Mouse (Mus musculus) frontal cortex, postnatal 14 days (tissue): ENCODE measurements at regions not wholly inside any gene's neighbourhood (a gene's known extent, or its start where the extent isn't known, plus 50 kb on each side); places are given as distances from the start of the nearest gene placed in this dataset.

Experiments
- DNase-seq, 2 experiments: peaks; one replicate each; pipeline ENCODE4 v3.0.0; 2022; ENCODE audit warnings: low spot score in 2 of 2

GRCm38 (mm10) chr10:18907276-18907960 is 62.6 kb downstream of the Perp start:
- no peak for DNase-seq

GRCm38 (mm10) chr10:18909307-18909706 is 64.5 kb downstream of the Perp start:
- no peak for DNase-seq

DNA sequence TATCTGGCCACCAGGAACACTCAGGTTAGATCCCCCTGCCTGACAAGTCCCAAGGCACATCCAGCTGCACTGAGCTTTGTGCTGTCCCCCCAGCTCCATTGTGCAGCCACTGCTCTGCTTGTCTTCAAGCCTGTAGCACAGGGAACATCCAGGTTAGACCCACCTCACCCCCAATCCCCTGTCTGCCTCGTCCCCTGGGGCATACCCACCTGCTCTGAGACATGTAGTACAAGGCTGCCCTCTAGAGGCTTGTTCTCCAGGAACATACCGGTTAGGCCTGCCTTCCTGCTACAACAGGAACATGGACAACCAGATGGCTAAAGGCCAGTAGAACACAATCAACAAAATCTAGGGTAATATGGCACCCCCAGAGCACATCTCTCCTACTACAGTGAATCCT is 66.1 kb downstream of the Perp start:
- peak in 1 of 2 experiments; percentile 17 for DNase-seq

GRCm38 (mm10) chr10:18917120-18917616 is 72.3 kb downstream of the Perp start:
- DNase-seq: no peak

DNA sequence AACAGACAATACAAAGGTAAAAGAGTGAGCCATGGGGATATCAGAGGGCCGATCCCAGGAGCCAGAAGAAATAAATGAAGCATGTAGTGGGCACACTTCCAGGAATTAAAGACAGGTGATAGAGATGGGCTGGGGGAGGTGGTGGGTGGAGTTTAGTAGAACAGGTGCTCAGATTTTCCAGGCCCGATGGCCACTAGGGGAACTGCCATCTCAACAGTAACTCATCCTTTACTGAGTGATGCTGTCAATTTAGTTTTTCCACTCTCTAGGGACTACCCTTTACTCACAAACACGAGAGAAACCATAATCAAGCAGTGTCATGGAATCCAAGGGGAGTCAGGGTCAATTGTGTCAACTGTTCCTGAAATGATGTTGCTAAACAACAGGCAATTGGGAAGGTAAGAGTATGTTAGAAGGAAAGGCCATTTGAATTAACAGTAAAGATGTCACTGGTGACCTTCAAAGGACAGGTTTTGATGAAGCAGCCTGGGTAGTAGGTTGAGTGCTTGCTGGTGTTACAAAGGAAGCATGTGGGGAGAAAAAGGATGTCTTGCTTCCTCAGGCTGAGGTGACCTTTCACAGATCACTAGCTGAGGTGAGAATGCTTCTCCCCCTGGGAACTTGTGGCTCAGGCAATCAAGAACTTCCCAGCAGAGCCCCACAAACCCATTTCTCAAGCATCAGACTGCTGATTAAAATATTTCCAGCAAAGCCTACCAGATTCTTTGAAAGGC is 78.4 kb downstream of the Perp start:
- no peak for DNase-seq

- DNase-seq: no peak
These were observed 83.0 kb downstream of the Perp start for GRCm38 (mm10) chr10:18927811-18928210.

DNA sequence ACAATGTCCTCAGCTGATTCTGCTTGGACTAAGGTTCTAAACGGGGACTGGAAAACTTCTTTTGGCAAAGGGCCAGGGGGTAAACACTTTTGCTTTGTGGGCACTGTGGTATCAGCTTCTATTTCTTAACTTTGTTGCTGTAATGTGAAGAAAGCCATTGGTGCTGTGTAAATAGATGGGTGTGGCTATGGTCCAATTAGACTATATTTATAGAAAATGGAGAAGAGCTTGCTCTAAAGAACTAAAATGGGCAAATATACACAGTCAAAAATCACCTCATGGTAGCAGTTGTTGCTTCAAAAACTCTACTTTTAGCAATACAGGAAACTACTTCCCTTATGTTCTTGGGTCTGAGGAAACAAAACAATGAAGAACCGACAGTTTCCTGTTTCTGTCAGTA is 84.1 kb downstream of the Tnfaip3 start:
- no peak for DNase-seq

DNA sequence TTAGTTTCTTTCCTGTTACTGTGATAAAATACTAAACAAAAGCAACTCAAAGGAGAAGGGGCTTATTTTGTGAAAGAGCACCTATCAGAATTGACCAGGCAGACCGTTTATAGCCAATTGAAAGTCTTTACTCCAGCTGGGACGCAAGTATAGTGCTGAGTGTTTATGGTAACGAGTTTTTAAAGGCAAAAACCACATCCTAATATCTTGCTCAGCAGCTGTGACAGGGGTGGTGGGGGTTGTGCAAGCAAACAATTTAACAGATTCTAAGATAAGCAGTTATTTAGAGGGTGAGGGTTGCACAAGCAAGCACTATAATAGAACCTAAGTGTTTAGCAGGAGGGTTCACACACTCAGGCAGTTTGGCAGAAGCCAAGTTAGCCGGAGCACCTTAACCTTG is 74.0 kb downstream of the Tnfaip3 start:
- DNase-seq: no peak

- no peak for DNase-seq
These were observed 73.5 kb downstream of the Tnfaip3 start for GRCm38 (mm10) chr10:18941908-18942307.

DNA sequence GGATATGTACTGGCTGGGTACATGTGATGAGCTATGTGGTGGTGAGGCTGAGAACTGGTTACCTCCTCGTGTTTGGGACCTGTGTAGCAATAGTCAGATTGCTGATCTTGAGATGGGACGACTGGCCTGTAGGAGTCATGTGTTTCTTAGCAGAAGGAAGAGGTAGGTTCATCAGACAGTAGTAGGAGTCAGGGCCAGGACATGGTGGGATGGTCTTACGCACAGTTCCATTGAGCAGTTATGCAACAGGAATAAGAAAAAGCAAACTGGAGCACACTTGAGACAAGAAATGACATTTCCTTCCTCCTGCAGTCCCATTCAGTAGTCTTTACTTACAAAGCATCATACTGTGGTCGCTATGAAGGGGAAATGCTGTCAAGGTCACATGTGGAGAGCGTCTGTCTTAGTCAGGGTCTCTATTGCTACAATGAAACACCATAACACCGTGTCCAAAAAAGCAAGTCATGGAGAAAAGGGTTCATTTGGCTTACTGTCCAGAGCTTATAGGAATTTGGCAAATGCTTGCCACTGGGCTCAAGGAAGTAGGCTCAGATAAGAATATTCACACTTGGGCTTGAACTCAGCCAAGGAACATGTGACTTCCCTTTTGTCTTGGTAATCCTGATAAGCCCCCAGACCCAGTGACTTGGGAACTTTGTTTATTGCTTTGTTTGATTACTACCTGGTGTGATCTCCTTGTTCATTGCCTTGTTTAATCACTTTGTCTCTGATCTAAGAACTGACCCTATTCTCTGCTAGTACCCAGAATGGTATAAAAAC is 72.0 kb downstream of the Tnfaip3 start:
- no peak for DNase-seq

GRCm38 (mm10) chr10:18946727-18947126 is 68.7 kb downstream of the Tnfaip3 start:
- no peak for DNase-seq
